Mouse (Mus musculus) testis, adult 2 months (tissue): ENCODE results near the gene Cgas.

Experiments used
- CTCF ChIP-seq: fragments of 200-500 bp; IDR thresholded peaks from 2 replicates; pipeline ENCODE4 v1.5.1; 2012; ENCODE audit warnings: low read depth, mild to moderate bottlenecking, inconsistent platforms, low read length, moderate library complexity; ENCODE audit not compliant: control insufficient read depth, insufficient read depth, insufficient replicate concordance
- POLR2A ChIP-seq: fragments of 200-500 bp; IDR thresholded peaks from 2 replicates; pipeline ENCODE4 v1.6.1; 2012; ENCODE audit warnings: low read depth, mild to moderate bottlenecking, inconsistent platforms, low read length, moderate library complexity; ENCODE audit not compliant: control insufficient read depth

DNA sequence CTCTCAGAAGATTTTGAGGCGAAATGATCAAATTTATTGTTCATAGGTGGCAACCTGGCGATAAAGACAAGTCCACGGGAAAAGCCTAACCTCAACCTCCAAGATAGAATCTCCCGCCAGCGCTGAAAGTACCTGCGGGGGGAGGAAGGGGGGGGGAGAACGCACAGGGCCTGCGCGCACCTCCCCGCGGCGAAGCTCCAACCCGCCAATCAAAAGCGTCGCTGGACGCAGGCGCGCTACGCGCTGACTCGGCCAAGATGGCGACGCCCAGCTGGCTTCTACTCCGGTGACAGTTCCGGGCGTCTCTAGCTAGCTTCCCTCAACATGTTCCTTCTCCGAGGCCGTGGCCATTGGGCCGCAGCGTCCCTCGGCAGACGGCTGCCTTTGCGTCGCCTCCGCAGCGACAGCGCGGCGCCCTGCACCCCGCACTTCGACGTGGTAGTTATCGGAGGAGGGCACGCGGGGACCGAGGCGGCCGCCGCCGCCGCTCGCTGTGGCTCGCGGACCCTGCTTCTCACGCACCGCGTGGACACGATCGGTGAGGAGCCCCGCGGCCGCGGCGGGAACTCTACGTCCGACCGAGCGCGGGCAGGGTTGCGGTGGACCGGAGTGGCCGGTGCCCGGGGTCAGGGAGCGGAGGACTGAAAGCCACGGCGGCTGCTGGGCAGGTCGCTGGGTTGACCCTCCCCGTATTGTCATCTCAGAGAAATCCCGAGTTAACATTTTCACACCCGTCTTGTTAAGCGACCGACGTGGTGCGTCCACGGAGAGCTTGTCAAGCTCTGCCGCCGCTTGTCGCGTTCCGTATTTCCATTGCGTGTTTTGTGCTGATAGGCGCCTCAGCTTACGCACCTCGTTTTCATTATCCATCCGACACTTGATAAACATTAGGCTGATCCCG is 5.2 kb upstream of the Cgas start, which contains the start of the genes Mto1 and Gm17324:
- TF ChIP-seq POLR2A (peak; percentile 96), CTCF (0 out of 2 replicates have a peak, but pooled peaks have one; percentile 0)
